Mouse (Mus musculus): ENCODE measurements at regions not wholly inside any gene's neighbourhood (a gene's known extent, or its start where the extent isn't known, plus 50 kb on each side); places are given as distances from the start of the nearest gene placed in this dataset.

GRCm38 (mm10) chr11:114448776-114449401, 219.4 kb upstream of the Rpl38 start:
- TF ChIP-seq CTCF (IDR thresholded peaks at IDR 0.05; ENCODE audit: extremely low read depth, insufficient read depth, low read length) (no peak), POLR2A (IDR thresholded peaks at IDR 0.05; ENCODE audit: extremely low read depth, insufficient read depth, low read length) (no peak)
- no peak overlapping the region for H3K4me3 ChIP-seq (ENCODE audit: insufficient read depth, low read length)
- no peak overlapping the region for H3K27ac ChIP-seq (ENCODE audit: insufficient read depth, low read length)
- H3K4me1 ChIP-seq (ENCODE audit: control insufficient read depth, insufficient read depth, low read length), result peaks cover 2% of the 10 kb centered on the region; the same call in 1 of the 2 replicates

- TF ChIP-seq POLR2A (IDR thresholded peaks at IDR 0.05; ENCODE audit: extremely low read depth, insufficient read depth, low read length) (no peak), CTCF (IDR thresholded peaks at IDR 0.05; ENCODE audit: extremely low read depth, insufficient read depth, low read length) (no peak)
- Histone ChIP-seq H3K27ac (ENCODE audit: insufficient read depth, low read length) (no peak overlapping the region), H3K4me1 (ENCODE audit: control insufficient read depth, insufficient read depth, low read length) (peaks cover 2% of the 10 kb centered on the region), H3K4me3 (ENCODE audit: insufficient read depth, low read length) (no peak overlapping the region)
Observed at GRCm38 (mm10) chr11:114447461-114447847, 220.9 kb upstream of the Rpl38 start.

GRCm38 (mm10) chr11:114446617-114447460, 221.5 kb upstream of the Rpl38 start:
- H3K4me3 ChIP-seq (ENCODE audit: insufficient read depth, low read length), result no peak overlapping the region
- TF ChIP-seq POLR2A (IDR thresholded peaks at IDR 0.05; ENCODE audit: extremely low read depth, insufficient read depth, low read length), result no peak
- TF ChIP-seq CTCF (IDR thresholded peaks at IDR 0.05; ENCODE audit: extremely low read depth, insufficient read depth, low read length), result no peak
- H3K4me1 ChIP-seq (ENCODE audit: control insufficient read depth, insufficient read depth, low read length), result peaks cover 2% of the 10 kb centered on the region
- no peak overlapping the region for H3K27ac ChIP-seq (ENCODE audit: insufficient read depth, low read length)

DNA sequence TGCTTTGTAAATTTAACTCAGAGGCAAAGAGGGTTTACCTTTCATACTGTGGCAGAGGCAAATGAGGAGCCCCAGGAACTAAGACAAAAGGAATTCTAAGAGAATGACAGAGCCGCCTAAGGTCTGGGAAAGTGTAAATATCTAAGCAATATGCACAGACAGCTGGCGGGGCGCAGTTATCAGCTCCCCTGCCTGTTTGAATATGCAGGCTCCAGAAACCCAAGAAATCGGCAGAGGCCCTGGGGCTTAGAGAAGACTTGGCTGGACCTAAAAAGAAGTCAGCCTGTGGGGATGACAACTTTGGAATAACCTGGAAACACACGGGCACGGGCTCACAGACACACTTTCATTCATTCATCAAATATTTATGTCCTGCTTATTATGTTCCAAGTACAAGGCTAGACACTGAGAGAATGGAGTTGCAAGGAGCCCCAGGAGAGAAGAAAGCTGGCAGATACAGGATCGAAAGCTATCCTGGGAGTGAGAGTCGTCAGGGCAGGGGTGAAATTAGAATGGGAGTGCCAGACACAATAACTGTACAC, 222.2 kb upstream of the Rpl38 start:
- Histone ChIP-seq H3K4me1 (ENCODE audit: control insufficient read depth, insufficient read depth, low read length) (peaks cover 2% of the 10 kb centered on the region), H3K27ac (ENCODE audit: insufficient read depth, low read length) (no peak overlapping the region)
- no peak for TF ChIP-seq POLR2A (IDR thresholded peaks at IDR 0.05; ENCODE audit: extremely low read depth, insufficient read depth, low read length)
- no peak for TF ChIP-seq CTCF (IDR thresholded peaks at IDR 0.05; ENCODE audit: extremely low read depth, insufficient read depth, low read length)

GRCm38 (mm10) chr11:114444211-114444610, 224.1 kb upstream of the Rpl38 start:
- Histone ChIP-seq H3K4me1 (ENCODE audit: control insufficient read depth, insufficient read depth, low read length) (peaks cover 2% of the 10 kb centered on the region), H3K4me3 (ENCODE audit: insufficient read depth, low read length) (no peak overlapping the region), H3K27ac (ENCODE audit: insufficient read depth, low read length) (no peak overlapping the region)
- no peak for TF ChIP-seq POLR2A (IDR thresholded peaks at IDR 0.05; ENCODE audit: extremely low read depth, insufficient read depth, low read length)
- no peak for TF ChIP-seq CTCF (IDR thresholded peaks at IDR 0.05; ENCODE audit: extremely low read depth, insufficient read depth, low read length)

More for the DNA sequence above, 222.2 kb upstream of the Rpl38 start:
- H3K4me3 ChIP-seq (ENCODE audit: insufficient read depth, low read length), result no peak overlapping the region

- TF ChIP-seq POLR2A (IDR thresholded peaks at IDR 0.05; ENCODE audit: extremely low read depth, insufficient read depth, low read length), result no peak
- TF ChIP-seq CTCF (IDR thresholded peaks at IDR 0.05; ENCODE audit: extremely low read depth, insufficient read depth, low read length), result no peak
- no peak overlapping the region for H3K4me3 ChIP-seq (ENCODE audit: insufficient read depth, low read length)
- H3K4me1 ChIP-seq (ENCODE audit: control insufficient read depth, insufficient read depth, low read length), result peaks cover 2% of the 10 kb centered on the region
- no peak overlapping the region for H3K27ac ChIP-seq (ENCODE audit: insufficient read depth, low read length)
Observed at GRCm38 (mm10) chr11:114443444-114443843, 224.9 kb upstream of the Rpl38 start.

DNA sequence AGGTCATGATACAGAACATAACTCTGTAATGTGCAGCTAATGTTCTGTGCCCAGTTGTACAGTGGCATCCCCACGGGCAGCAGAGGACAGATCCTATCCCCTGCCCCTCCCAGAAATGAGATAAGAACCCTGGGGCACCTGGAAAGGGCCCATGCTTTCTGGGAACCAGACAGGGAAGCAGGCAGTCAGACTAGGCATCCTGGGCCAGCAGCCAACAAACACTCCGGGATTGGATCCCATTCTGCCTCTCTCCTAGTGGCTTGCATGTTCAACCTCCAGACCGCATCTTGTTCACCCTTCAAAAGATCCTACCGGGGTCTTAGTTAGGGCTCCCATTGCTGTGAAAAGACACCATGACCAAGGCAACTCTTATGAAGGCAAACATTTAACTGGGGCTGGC, 229.0 kb upstream of the Rpl38 start:
- no peak for TF ChIP-seq CTCF (IDR thresholded peaks at IDR 0.05; ENCODE audit: extremely low read depth, insufficient read depth, low read length)
- no peak for TF ChIP-seq POLR2A (IDR thresholded peaks at IDR 0.05; ENCODE audit: extremely low read depth, insufficient read depth, low read length)
- no peaks in the 10 kb centered on the region; the same call in 1 of the 2 replicates for H3K4me1 ChIP-seq (ENCODE audit: control insufficient read depth, insufficient read depth, low read length)
- no peak overlapping the region for H3K4me3 ChIP-seq (ENCODE audit: insufficient read depth, low read length)
- H3K27ac ChIP-seq (ENCODE audit: insufficient read depth, low read length), result no peak overlapping the region

DNA sequence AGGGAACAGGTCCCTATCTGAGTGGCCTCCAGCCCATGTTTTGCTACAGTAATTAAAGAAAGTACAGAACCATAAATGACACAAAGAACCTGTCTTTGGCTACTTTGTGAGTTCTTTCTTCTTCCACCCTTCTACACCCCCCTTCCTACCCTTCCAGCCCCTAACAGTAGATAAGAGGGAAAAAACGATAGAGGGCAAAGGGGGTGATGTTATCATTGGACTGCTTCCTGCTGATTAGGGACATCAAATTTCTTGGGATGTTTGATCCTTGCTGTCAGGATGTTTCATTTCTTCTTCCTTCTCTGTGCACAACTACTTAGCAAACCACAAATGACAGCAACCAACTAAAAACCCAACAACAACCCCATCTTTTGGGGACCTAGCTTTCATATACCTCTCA, 232.5 kb upstream of the Rpl38 start:
- Histone ChIP-seq H3K4me3 (ENCODE audit: insufficient read depth, low read length) (no peak overlapping the region), H3K27ac (ENCODE audit: insufficient read depth, low read length) (no peak overlapping the region), H3K4me1 (ENCODE audit: control insufficient read depth, insufficient read depth, low read length) (no peaks in the 10 kb centered on the region)
- TF ChIP-seq POLR2A (IDR thresholded peaks at IDR 0.05; ENCODE audit: extremely low read depth, insufficient read depth, low read length) (no peak), CTCF (IDR thresholded peaks at IDR 0.05; ENCODE audit: extremely low read depth, insufficient read depth, low read length) (no peak)

GRCm38 (mm10) chr11:114433561-114433960, 234.8 kb upstream of the Rpl38 start:
- H3K27ac ChIP-seq (ENCODE audit: insufficient read depth, low read length), result no peak overlapping the region
- no peak for TF ChIP-seq CTCF (IDR thresholded peaks at IDR 0.05; ENCODE audit: extremely low read depth, insufficient read depth, low read length)
- no peak for TF ChIP-seq POLR2A (IDR thresholded peaks at IDR 0.05; ENCODE audit: extremely low read depth, insufficient read depth, low read length)
- no peak overlapping the region for H3K4me3 ChIP-seq (ENCODE audit: insufficient read depth, low read length)
- H3K4me1 ChIP-seq (ENCODE audit: control insufficient read depth, insufficient read depth, low read length), result no peaks in the 10 kb centered on the region
